Mouse (Mus musculus) MEL (cell line): ENCODE measurements around the gene Gm20388.

ENCODE experiments used
- CTCF ChIP-seq, 3 experiments: IDR thresholded peaks in 2 of 3; conservative IDR thresholded peaks in 1 of 3; 2 replicates each; pipeline ENCODE4 v1.5.1; 2011 to 2012; ENCODE audit warnings: low read length in 3 of 3, low read depth in 2 of 3, mild to moderate bottlenecking in 2 of 3, improper control_type of control experiment in 1 of 3, inconsistent platforms in 1 of 3, mixed read lengths in 1 of 3, moderate library complexity in 1 of 3; ENCODE audit not compliant: control insufficient read depth in 1 of 3, insufficient read depth in 1 of 3, poor library complexity in 1 of 3, severe bottlenecking in 1 of 3
- EP300 ChIP-seq, 2 experiments: IDR thresholded peaks; 2 replicates each; pipeline ENCODE4 v1.6.1; 2011; ENCODE audit warnings: improper control_type of control experiment in 2 of 2, low read length in 2 of 2, low read depth in 1 of 2, mild to moderate bottlenecking in 1 of 2
- MAFK ChIP-seq: IDR thresholded peaks from 2 replicates; pipeline ENCODE4 v1.6.1; 2011; ENCODE audit warnings: low read depth, mild to moderate bottlenecking, low read length, improper control_type of control experiment, borderline replicate concordance
- MYB ChIP-seq: IDR thresholded peaks from 2 replicates; pipeline ENCODE4 v1.6.1; 2011; ENCODE audit warnings: mild to moderate bottlenecking, low read depth, low read length, improper control_type of control experiment
- TCF12 ChIP-seq: IDR thresholded peaks from 2 replicates; pipeline ENCODE4 v1.6.1; 2014; ENCODE audit warnings: low read depth, mild to moderate bottlenecking, inconsistent platforms, low read length, improper control_type of control experiment, moderate library complexity
- UBTF ChIP-seq: IDR thresholded peaks from 2 replicates; pipeline ENCODE4 v1.6.1; 2012; ENCODE audit warnings: low read depth, mild to moderate bottlenecking, inconsistent platforms, low read length, improper control_type of control experiment, moderate library complexity, borderline replicate concordance; ENCODE audit not compliant: insufficient read depth
- ZMIZ1 ChIP-seq: IDR thresholded peaks from 2 replicates; pipeline ENCODE4 v1.6.1; 2012; ENCODE audit warnings: low read depth, mild to moderate bottlenecking, inconsistent platforms, low read length, improper control_type of control experiment, moderate library complexity

DNA sequence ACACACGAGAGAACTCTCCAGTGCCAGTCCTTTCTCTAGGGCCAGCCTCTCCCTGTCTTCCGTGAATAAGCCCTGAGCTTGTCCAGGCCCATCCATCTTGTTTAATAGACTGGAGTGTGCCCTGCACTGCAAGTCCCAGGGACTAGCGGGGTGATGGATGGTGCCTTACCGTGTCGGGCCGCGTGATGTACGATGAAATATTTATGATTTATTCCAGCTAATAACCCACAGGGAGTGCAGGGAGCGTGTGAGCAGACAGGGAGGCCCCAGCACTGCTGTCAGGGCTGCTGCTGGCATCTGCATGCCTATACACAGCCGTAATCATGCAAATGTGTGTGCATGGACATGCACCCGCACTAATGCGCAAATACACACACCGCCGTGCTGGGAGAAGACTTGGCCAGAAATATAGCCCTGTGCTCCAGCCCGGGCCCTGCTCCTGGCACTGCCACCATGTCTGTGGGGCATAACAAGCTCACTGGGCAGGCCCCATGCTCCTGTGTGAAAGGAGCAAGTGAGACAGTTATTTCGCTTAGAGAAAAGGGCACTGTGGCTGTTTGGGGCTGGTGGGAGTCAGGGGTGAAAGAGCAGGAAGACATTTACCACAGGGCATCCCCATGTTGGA, 2901.3 kb downstream of the Gm20388 start:
- no peak for TF ChIP-seq MAFK
- no peak for TF ChIP-seq UBTF
- no peak for TF ChIP-seq EP300 (IDR thresholded peaks at IDR 0.05; ENCODE audit: low read depth in 1 of 2, low read length in 2 of 2)
- no peak for TF ChIP-seq TCF12
- no peak for TF ChIP-seq MYB
- no peak for TF ChIP-seq ZMIZ1
- TF ChIP-seq CTCF (IDR thresholded peaks at IDR 0.05 in 2 of 3, conservative IDR thresholded peaks at IDR 0.05 in 1 of 3; ENCODE audit: control insufficient read depth in 1 of 3, insufficient read depth in 1 of 3, low read depth in 2 of 3, low read length in 3 of 3, poor library complexity in 1 of 3, severe bottlenecking in 1 of 3): no peak
